Mouse (Mus musculus): ENCODE measurements around the gene Txlna. TPM values are rescaled to one million over a fixed set of nuclear protein-coding genes. Genes with fewer than 3 reads are reported as not detected.
A peak's percentile ranks its signal among the peaks of the same experiment; 100 is the strongest.

Txlna gene
- polyA plus RNA-seq, 1 experiment from 2014 or later, result 18.5 TPM

DNA sequence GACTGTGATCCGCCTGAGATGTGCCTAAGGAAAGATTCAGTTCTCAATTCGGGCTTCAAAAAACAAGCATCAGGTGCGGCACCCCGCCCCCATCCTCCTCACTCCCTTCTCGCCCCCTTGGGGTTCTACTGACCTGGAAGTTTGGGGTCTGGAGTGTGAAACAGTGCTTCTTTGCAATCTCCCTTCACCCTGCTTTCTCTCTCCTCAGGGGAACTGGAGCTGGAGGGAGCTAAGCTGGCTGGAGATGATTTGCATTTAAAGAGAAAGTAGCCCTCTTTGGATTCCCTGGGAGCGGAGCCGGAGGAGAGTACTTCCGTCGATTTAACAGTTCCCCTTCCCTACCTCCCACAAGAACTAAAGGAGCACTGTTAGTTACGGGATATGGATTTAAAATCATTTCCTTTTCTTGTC is 17.2 kb downstream of the Txlna start, which contains the start of gene Ccdc28b:
TSS of gene Ccdc28b (minus strand) at position 267 of the 411 bp plus-strand sequence.
- Histone ChIP-seq H3K9ac (ENCODE audit: low read depth, low read length) (peak within 1 kb of the TSS; percentile 67), H3K36me3 (ENCODE audit: control insufficient read depth, insufficient read depth) (peaks cover 22% of the 10 kb centered on the region), H3K4me3 (ENCODE audit: low read depth, low read length) (peak within 1 kb of the TSS; percentile 64), H3K4me2 (replicated peaks; ENCODE audit: low read depth) (peak within 1 kb of the TSS; percentile 86), H3K4me1 (replicated peaks; ENCODE audit: control insufficient read depth, insufficient read depth, low read length) (peaks cover 12% of the 10 kb centered on the region; the same call in 1 of the 2 replicates), H3K27ac (ENCODE audit: low read depth, low read length) (peak within 1 kb of the TSS; percentile 86), H3K27me3 (replicated peaks; ENCODE audit: control insufficient read depth, insufficient read depth, low read length) (no peaks in the 10 kb centered on the region), H3K9me3 (ENCODE audit: control insufficient read depth) (no peaks in the 10 kb centered on the region)
- WGBS, result 0% methylated on average over 10 of the region's 10 CpGs
- no peak for TF ChIP-seq CTCF (IDR thresholded peaks at IDR 0.05; ENCODE audit: low read depth)
- no peak for ATAC-seq

DNA sequence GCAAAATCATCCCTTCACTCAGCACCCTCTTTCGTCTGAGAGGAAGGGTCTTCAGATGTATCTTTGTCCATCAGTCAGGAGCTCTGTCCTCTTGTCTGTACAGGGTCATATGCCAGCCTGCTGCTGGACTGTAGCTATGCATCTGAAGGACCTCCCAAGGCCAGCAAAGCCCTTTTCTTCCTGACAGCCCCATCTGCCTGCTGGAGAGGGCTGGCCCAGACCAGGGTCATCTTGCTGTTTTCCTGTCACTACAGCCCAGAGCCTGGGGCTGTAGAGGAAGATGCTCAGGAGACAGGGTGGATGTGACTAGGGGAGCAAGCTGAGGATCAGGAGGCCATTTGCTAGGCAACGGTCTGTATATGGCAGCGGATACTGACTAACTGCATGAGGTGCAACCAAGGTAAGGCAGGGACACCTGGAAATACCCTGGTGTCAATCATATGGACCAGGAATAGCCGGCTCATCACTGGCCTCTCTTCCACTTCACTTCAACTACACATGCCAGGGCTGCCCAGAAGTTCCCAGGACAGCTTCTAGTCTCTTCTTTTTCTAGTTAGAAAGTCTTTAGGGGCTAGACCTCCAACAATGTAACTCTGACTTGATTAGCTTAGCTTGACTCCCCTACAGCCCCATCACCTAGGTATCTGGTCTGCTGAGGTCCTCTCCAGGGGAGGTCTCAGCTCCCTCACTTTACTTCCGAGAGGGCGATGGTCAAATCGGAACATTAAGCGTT is 17.9 kb downstream of the Txlna start:
- H3K27me3 ChIP-seq (replicated peaks; ENCODE audit: control insufficient read depth, insufficient read depth, low read length), result no peaks in the 10 kb centered on the region
- peak overlapping the region; percentile 67; the same call in 1 of the 2 replicates for H3K9ac ChIP-seq (ENCODE audit: low read depth, low read length)
- no peak for ATAC-seq
- no peaks in the 10 kb centered on the region for H3K9me3 ChIP-seq (ENCODE audit: control insufficient read depth)
- peak overlapping the region; percentile 86 for H3K27ac ChIP-seq (ENCODE audit: low read depth, low read length)
- H3K4me1 ChIP-seq (replicated peaks; ENCODE audit: control insufficient read depth, insufficient read depth, low read length), result peaks cover 18% of the 10 kb centered on the region
- H3K36me3 ChIP-seq (ENCODE audit: control insufficient read depth, insufficient read depth), result peaks cover 15% of the 10 kb centered on the region
- H3K4me3 ChIP-seq (ENCODE audit: low read depth, low read length), result peak overlapping the region; percentile 64
- H3K4me2 ChIP-seq (replicated peaks; ENCODE audit: low read depth), result peak overlapping the region; percentile 86
- WGBS, result 24% methylated on average over 8 of the region's 8 CpGs
- no peak for TF ChIP-seq CTCF (IDR thresholded peaks at IDR 0.05; ENCODE audit: low read depth)

DNA sequence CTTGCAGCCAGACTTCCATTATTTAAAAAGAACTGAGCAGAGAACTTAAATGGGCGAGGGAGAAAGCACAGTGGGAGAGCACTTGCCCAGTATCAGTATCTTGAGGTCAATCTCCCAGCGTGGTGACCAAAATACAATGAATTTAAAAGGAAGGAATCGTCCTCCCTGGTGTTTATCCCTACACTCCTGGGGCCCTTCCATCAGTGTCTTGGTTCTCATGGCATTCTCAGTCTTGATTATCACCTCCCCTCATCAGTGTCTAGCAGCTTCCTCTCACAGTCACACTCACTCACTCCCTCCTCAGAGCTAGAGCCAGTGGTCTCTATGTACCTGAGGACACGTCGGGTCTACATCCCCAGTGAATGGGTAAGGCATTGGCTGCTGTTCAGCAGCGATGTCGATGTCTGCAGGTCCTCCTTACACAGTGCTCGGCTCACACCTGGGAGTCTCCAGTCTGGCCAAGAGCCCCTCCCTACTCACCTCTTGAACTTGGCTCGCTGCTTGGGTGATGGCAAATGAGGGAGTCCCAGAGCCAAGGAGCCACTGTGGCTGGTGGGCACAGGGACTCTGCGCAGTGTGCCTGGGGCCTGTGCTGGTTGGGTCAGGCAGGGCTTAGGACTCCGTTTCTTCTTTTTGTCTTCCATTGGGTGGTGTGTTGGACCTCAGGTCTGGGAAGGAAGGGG is 18.6 kb downstream of the Txlna start:
- no peaks in the 10 kb centered on the region for H3K9me3 ChIP-seq (ENCODE audit: control insufficient read depth)
- peaks cover 12% of the 10 kb centered on the region; the same call in 1 of the 2 replicates for H3K36me3 ChIP-seq (ENCODE audit: control insufficient read depth, insufficient read depth)
- 80% methylated on average over 11 of the region's 11 CpGs for WGBS
- H3K4me3 ChIP-seq (ENCODE audit: low read depth, low read length), result no peak overlapping the region
- ATAC-seq, result no peak
- H3K9ac ChIP-seq (ENCODE audit: low read depth, low read length), result no peak overlapping the region
- peak overlapping the region; percentile 86 for H3K4me2 ChIP-seq (replicated peaks; ENCODE audit: low read depth)
- peaks cover 18% of the 10 kb centered on the region for H3K4me1 ChIP-seq (replicated peaks; ENCODE audit: control insufficient read depth, insufficient read depth, low read length)
- H3K27me3 ChIP-seq (replicated peaks; ENCODE audit: control insufficient read depth, insufficient read depth, low read length), result no peaks in the 10 kb centered on the region
- TF ChIP-seq CTCF (IDR thresholded peaks at IDR 0.05; ENCODE audit: low read depth), result no peak
- no peak overlapping the region; the same call in 1 of the 2 replicates for H3K27ac ChIP-seq (ENCODE audit: low read depth, low read length)

- Histone ChIP-seq H3K4me2 (replicated peaks; ENCODE audit: low read depth) (peak overlapping the region; percentile 9; the same call in 1 of the 2 replicates), H3K36me3 (ENCODE audit: control insufficient read depth, insufficient read depth) (peaks cover 12% of the 10 kb centered on the region; the same call in 1 of the 2 replicates), H3K27ac (ENCODE audit: low read depth, low read length) (0 out of 2 replicates have a peak overlapping the region, but pooled peaks have one; percentile 7), H3K27me3 (replicated peaks; ENCODE audit: control insufficient read depth, insufficient read depth, low read length) (no peaks in the 10 kb centered on the region), H3K4me3 (ENCODE audit: low read depth, low read length) (no peak overlapping the region), H3K9ac (ENCODE audit: low read depth, low read length) (no peak overlapping the region), H3K4me1 (replicated peaks; ENCODE audit: control insufficient read depth, insufficient read depth, low read length) (peaks cover 18% of the 10 kb centered on the region), H3K9me3 (ENCODE audit: control insufficient read depth) (no peaks in the 10 kb centered on the region)
- ATAC-seq, result no peak
- WGBS, result 77% methylated on average over 8 of the region's 8 CpGs
- no peak for TF ChIP-seq CTCF (IDR thresholded peaks at IDR 0.05; ENCODE audit: low read depth)
Measured at GRCm38 (mm10) chr4:129621283-129621841, 19.5 kb downstream of the Txlna start.

GRCm38 (mm10) chr4:129620419-129621282 is 20.2 kb downstream of the Txlna start:
- ATAC-seq, result no peak
- Histone ChIP-seq H3K4me3 (ENCODE audit: low read depth, low read length) (no peak overlapping the region), H3K9ac (ENCODE audit: low read depth, low read length) (no peak overlapping the region), H3K36me3 (ENCODE audit: control insufficient read depth, insufficient read depth) (peaks cover 10% of the 10 kb centered on the region; the same call in 1 of the 2 replicates), H3K4me2 (replicated peaks; ENCODE audit: low read depth) (peak overlapping the region; percentile 21; the same call in 1 of the 2 replicates), H3K27ac (ENCODE audit: low read depth, low read length) (no peak overlapping the region; the same call in 1 of the 2 replicates), H3K27me3 (replicated peaks; ENCODE audit: control insufficient read depth, insufficient read depth, low read length) (no peaks in the 10 kb centered on the region), H3K9me3 (ENCODE audit: control insufficient read depth) (no peaks in the 10 kb centered on the region), H3K4me1 (replicated peaks; ENCODE audit: control insufficient read depth, insufficient read depth, low read length) (peaks cover 18% of the 10 kb centered on the region)
- WGBS, result 78% methylated on average over 11 of the region's 11 CpGs
- TF ChIP-seq CTCF (IDR thresholded peaks at IDR 0.05; ENCODE audit: low read depth), result no peak

Data from intestine, postnatal 0 days (tissue).